Mouse (Mus musculus): ENCODE measurements at regions not wholly inside any gene's neighbourhood (a gene's known extent, or its start where the extent isn't known, plus 50 kb on each side); places are given as distances from the start of the nearest gene placed in this dataset.

DNA sequence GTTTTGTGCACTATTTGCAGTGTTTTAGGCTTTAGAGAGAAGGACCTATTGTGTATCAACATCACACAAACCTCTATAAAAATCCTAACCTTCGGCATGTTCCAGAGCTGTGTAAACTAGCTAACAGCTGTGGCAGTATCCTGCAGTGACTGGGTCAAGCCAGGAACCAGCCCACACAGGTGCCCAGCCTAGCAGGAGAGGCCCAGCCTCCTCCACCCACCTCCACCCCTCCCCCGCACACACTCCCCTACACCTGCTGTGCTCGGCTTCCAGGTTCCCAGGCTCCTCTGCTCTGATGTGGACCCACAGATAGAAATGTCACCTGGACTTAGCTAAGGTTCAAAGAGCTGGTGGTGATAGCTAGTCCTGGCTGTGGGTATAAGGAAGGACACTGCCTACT lies 179.5 kb upstream of the Klf3 start:
- TF ChIP-seq CTCF (IDR thresholded peaks at IDR 0.05 in 2 of 3, conservative IDR thresholded peaks at IDR 0.05 in 1 of 3; ENCODE audit: control insufficient read depth in 1 of 3, insufficient read depth in 1 of 3, low read depth in 2 of 3, low read length in 3 of 3, poor library complexity in 1 of 3, severe bottlenecking in 1 of 3) (no peak), POLR2A (IDR thresholded peaks at IDR 0.05; ENCODE audit: control insufficient read depth in 1 of 2, insufficient read depth in 1 of 2, low read depth in 1 of 2, low read length in 2 of 2, poor library complexity in 1 of 2) (no peak)

Measured in MEL (cell line).